Mouse (Mus musculus) MEL (cell line): ENCODE results near the gene Thada. TPM values are rescaled to one million over a fixed set of nuclear protein-coding genes. Genes with fewer than 3 reads are reported as not detected.

Source experiments
- DNase-seq: peaks from one replicate; pipeline ENCODE4 v3.0.0; 2011; ENCODE audit warnings: low read depth, low spot score
- H3K27ac ChIP-seq: 2 replicates; pipeline ENCODE4 v1.5.1; 2012; ENCODE audit warnings: low read depth, mild to moderate bottlenecking, control low read depth, low read length, moderate library complexity; ENCODE audit not compliant: control insufficient read depth
- H3K27me3 ChIP-seq, 2 experiments: fragments of 150-350 bp in 1 of 2; sonication (generic) in 1 of 2; 2 replicates each; pipeline ENCODE4 v1.6.1; 2012; ENCODE audit warnings: low read length in 2 of 2, mild to moderate bottlenecking in 2 of 2, improper control_type of control experiment in 1 of 2, moderate library complexity in 1 of 2; ENCODE audit not compliant: insufficient read depth in 2 of 2, control insufficient read depth in 1 of 2
- H3K36me3 ChIP-seq, 2 experiments: 2 replicates each; pipeline ENCODE4 v1.6.1; 2012 to 2014; ENCODE audit warnings: low read length in 2 of 2, improper control_type of control experiment in 1 of 2, inconsistent platforms in 1 of 2, mild to moderate bottlenecking in 1 of 2; ENCODE audit not compliant: insufficient read depth in 2 of 2, control insufficient read depth in 1 of 2
- H3K4me1 ChIP-seq, 2 experiments: fragments of 150-350 bp in 1 of 2; sonication (generic) in 1 of 2; 2 replicates each; pipeline ENCODE4 v1.6.1; 2012; ENCODE audit warnings: low read length in 2 of 2, improper control_type of control experiment in 1 of 2, mild to moderate bottlenecking in 1 of 2; ENCODE audit not compliant: insufficient read depth in 2 of 2, control insufficient read depth in 1 of 2
- H3K4me3 ChIP-seq, 2 experiments: fragments of 150-350 bp in 1 of 2; sonication (generic) in 1 of 2; 2 replicates each; pipeline ENCODE4 v1.5.1; 2012; ENCODE audit warnings: low read depth in 2 of 2, low read length in 2 of 2, mild to moderate bottlenecking in 2 of 2, moderate library complexity in 2 of 2, control low read depth in 1 of 2, improper control_type of control experiment in 1 of 2; ENCODE audit not compliant: control insufficient read depth in 1 of 2, insufficient read depth in 1 of 2
- H3K79me2 ChIP-seq: 2 replicates; pipeline ENCODE4 v1.6.1; 2012; ENCODE audit warnings: mild to moderate bottlenecking, low read length, moderate library complexity; ENCODE audit not compliant: control insufficient read depth, poor library complexity, insufficient read depth
- H3K9ac ChIP-seq: 2 replicates; pipeline ENCODE4 v1.6.1; 2012; ENCODE audit warnings: low read depth, mild to moderate bottlenecking, control low read depth, low read length, moderate library complexity; ENCODE audit not compliant: control insufficient read depth, poor library complexity, severe bottlenecking
- H3K9me3 ChIP-seq: fragments of 150-350 bp; sonication (generic); replicated peaks from 2 replicates; pipeline ENCODE4 v1.6.1; 2012; ENCODE audit warnings: mild to moderate bottlenecking, low read length, improper control_type of control experiment, moderate library complexity; ENCODE audit not compliant: insufficient read depth
- BHLHE40 ChIP-seq: IDR thresholded peaks from 2 replicates; pipeline ENCODE4 v1.6.1; 2012; ENCODE audit warnings: low read depth, mild to moderate bottlenecking, inconsistent platforms, low read length, improper control_type of control experiment, borderline replicate concordance
- CHD2 ChIP-seq: IDR thresholded peaks from 2 replicates; pipeline ENCODE4 v1.6.1; 2011; ENCODE audit warnings: low read length, improper control_type of control experiment
- CTCF ChIP-seq, 3 experiments: IDR thresholded peaks in 2 of 3; conservative IDR thresholded peaks in 1 of 3; 2 replicates each; pipeline ENCODE4 v1.5.1; 2011 to 2012; ENCODE audit warnings: low read length in 3 of 3, low read depth in 2 of 3, mild to moderate bottlenecking in 2 of 3, improper control_type of control experiment in 1 of 3, inconsistent platforms in 1 of 3, mixed read lengths in 1 of 3, moderate library complexity in 1 of 3; ENCODE audit not compliant: control insufficient read depth in 1 of 3, insufficient read depth in 1 of 3, poor library complexity in 1 of 3, severe bottlenecking in 1 of 3
- ETS1 ChIP-seq: IDR thresholded peaks from 2 replicates; pipeline ENCODE4 v1.6.1; 2012; ENCODE audit warnings: low read depth, mild to moderate bottlenecking, inconsistent platforms, low read length, improper control_type of control experiment, moderate library complexity
- HCFC1 ChIP-seq: IDR thresholded peaks from 2 replicates; pipeline ENCODE4 v1.6.1; 2012; ENCODE audit warnings: low read depth, mild to moderate bottlenecking, inconsistent platforms, low read length, improper control_type of control experiment, moderate library complexity
- KAT2A ChIP-seq: conservative IDR thresholded peaks from 2 replicates; pipeline ENCODE4 v1.6.1; 2012; ENCODE audit warnings: low read depth, low read length, improper control_type of control experiment, inconsistent platforms
- MAFK ChIP-seq: IDR thresholded peaks from 2 replicates; pipeline ENCODE4 v1.6.1; 2011; ENCODE audit warnings: low read depth, mild to moderate bottlenecking, low read length, improper control_type of control experiment, borderline replicate concordance
- MAX ChIP-seq: IDR thresholded peaks from 2 replicates; pipeline ENCODE4 v1.6.1; 2011; ENCODE audit warnings: low read length, improper control_type of control experiment
- MXI1 ChIP-seq: IDR thresholded peaks from 2 replicates; pipeline ENCODE4 v1.6.1; 2011; ENCODE audit warnings: mild to moderate bottlenecking, low read depth, low read length, improper control_type of control experiment
- MYC ChIP-seq: IDR thresholded peaks from 2 replicates; pipeline ENCODE4 v1.6.1; 2011; ENCODE audit warnings: low read depth, mild to moderate bottlenecking, low read length, improper control_type of control experiment, moderate library complexity
- NRF1 ChIP-seq: IDR thresholded peaks from 2 replicates; pipeline ENCODE4 v1.6.1; 2014; ENCODE audit warnings: low read depth, mild to moderate bottlenecking, inconsistent platforms, low read length, improper control_type of control experiment, moderate library complexity; ENCODE audit not compliant: poor library complexity, insufficient read depth, severe bottlenecking
- RAD21 ChIP-seq: IDR thresholded peaks from 2 replicates; pipeline ENCODE4 v1.6.1; 2011; ENCODE audit warnings: mild to moderate bottlenecking, low read depth, low read length, improper control_type of control experiment
- SMC3 ChIP-seq: IDR thresholded peaks from 2 replicates; pipeline ENCODE4 v1.6.1; 2011; ENCODE audit warnings: low read depth, low read length, improper control_type of control experiment
- TCF12 ChIP-seq: IDR thresholded peaks from 2 replicates; pipeline ENCODE4 v1.6.1; 2014; ENCODE audit warnings: low read depth, mild to moderate bottlenecking, inconsistent platforms, low read length, improper control_type of control experiment, moderate library complexity
- UBTF ChIP-seq: IDR thresholded peaks from 2 replicates; pipeline ENCODE4 v1.6.1; 2012; ENCODE audit warnings: low read depth, mild to moderate bottlenecking, inconsistent platforms, low read length, improper control_type of control experiment, moderate library complexity, borderline replicate concordance; ENCODE audit not compliant: insufficient read depth
- ZKSCAN1 ChIP-seq: IDR thresholded peaks from 2 replicates; pipeline ENCODE4 v1.6.1; 2012; ENCODE audit warnings: low read depth, mild to moderate bottlenecking, inconsistent platforms, low read length, improper control_type of control experiment, moderate library complexity
- polyA plus RNA-seq, 2 experiments: library from polyadenylated mRNA; stranded (reverse) in 1 of 2; unstranded in 1 of 2; fragments of >175 nt in 1 of 2; fragments of >200 nt in 1 of 2; gene quantifications; 2 replicates each; pipeline versions ENCODE4 v1.2.1 to v1.2.4; 2012; ENCODE audit warnings: low replicate concordance in 2 of 2, low read depth in 1 of 2; ENCODE audit not compliant: insufficient read length in 2 of 2, insufficient read depth in 1 of 2, missing spikeins in 1 of 2
- total RNA-seq: library from RNA; depleted of rRNA; stranded (reverse); fragments of 300-350 nt; gene quantifications from 2 replicates; pipeline ENCODE4 v1.2.3, GENCODE M21; 2012

The Thada gene
- total and polyA plus RNA-seq, 3 experiments, result 19.8 to 20.6 TPM; not detected in 1

DNA sequence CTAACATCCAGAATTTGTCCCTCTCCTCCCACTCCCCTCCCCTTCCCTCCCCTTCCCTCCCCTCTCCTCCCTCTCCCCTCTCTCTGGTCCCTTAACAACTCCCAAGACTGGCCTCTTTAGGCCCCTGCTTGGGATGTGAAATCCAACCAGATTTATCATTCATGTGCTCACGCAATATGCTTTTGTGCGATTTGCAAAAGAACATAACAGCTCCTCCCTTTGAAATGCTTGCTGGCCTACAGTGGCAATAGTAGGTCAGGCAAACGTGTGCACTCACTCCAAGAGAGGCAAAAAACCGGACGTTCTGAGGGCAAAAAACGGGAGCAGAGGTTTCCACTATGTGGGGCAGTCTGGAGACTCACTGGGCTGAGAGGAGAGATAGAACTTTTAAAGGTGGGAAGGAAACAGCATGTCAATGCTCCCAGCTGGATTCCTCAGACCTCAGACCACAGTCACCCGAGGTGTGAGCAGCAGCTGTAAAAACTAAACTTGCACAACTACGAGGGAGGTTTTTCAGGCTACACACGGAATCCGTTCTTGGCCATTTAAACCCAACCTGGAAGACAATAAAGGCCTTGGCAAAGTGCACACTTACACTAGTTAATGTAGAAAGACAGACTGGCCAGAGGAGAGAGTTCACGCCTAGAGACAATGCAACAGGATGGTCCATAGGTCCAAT lies 45.1 kb upstream of the Thada start:
- Histone ChIP-seq H3K27me3 (peaks cover 0 to 2% of the 10 kb centered on the region in 2 experiments; a peak in 1 of 4 replicates), H3K4me1 (no peaks in the 10 kb centered on the region), H3K36me3 (no peaks in the 10 kb centered on the region), H3K4me3 (no peak overlapping the region), H3K79me2 (no peaks in the 10 kb centered on the region), H3K27ac (no peak overlapping the region)
- no peak for DNase-seq
- TF ChIP-seq TCF12 (no peak), CTCF (IDR thresholded peaks at IDR 0.05 in 2 of 3, conservative IDR thresholded peaks at IDR 0.05 in 1 of 3; ENCODE audit: control insufficient read depth in 1 of 3, insufficient read depth in 1 of 3, low read depth in 2 of 3, low read length in 3 of 3, poor library complexity in 1 of 3, severe bottlenecking in 1 of 3) (no peak), NRF1 (no peak), ETS1 (no peak), BHLHE40 (no peak), KAT2A (no peak), UBTF (no peak), MYC (no peak), MAX (no peak), SMC3 (no peak), CHD2 (no peak), MAFK (no peak), MXI1 (no peak)
- TF ChIP-seq, all 39 proteins: peak for 0
- Histone ChIP-seq H3K9ac (no peak overlapping the region), H3K9me3 (no peaks in the 10 kb centered on the region)

DNA sequence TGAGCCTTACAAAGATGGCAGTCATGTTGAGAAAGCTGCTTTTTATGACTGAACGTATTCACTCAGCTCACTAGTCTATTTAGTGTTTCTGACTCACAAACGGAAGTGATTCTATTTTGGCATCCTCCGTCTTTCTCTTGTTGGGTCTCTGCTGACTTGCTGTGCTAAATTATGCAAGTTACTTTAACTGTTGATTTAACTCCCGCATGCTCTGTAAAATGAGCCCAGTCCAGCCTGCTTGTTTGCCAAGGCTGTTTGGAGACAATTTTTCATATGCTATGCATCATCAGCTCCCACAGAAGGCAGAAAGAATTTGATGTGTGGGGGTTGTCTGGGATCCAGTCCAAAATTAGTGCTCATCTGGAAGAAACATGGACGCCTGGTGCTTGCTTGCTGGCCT lies 44.4 kb upstream of the Thada start:
- Histone ChIP-seq H3K27ac (no peak overlapping the region), H3K27me3 (peaks cover 0 to 2% of the 10 kb centered on the region in 2 experiments; a peak in 1 of 4 replicates), H3K9ac (no peak overlapping the region), H3K4me3 (no peak overlapping the region), H3K9me3 (no peaks in the 10 kb centered on the region), H3K36me3 (no peaks in the 10 kb centered on the region), H3K79me2 (no peaks in the 10 kb centered on the region), H3K4me1 (no peaks in the 10 kb centered on the region)
- TF ChIP-seq HCFC1 (no peak), ZKSCAN1 (no peak), RAD21 (no peak), BHLHE40 (no peak), UBTF (no peak)
- DNase-seq, result no peak
